Mouse (Mus musculus): Measurements from ENCODE around the gene Cdx4. TPM values are rescaled to one million over a fixed set of nuclear protein-coding genes. Genes with fewer than 3 reads are reported as not detected.

The Cdx4 gene
- polyA plus RNA-seq (2016; fragmentation: Nextera tagmentation; extraction: Ambion mirVana), result not detected in 2 replicates

- Histone ChIP-seq H3K4me2 (replicated peaks) (peak within 1 kb of the TSS; percentile 39), H3K27me3 (peaks cover 82% of the 10 kb centered on the region), H3K4me3 (peak within 1 kb of the TSS; percentile 7; the same call in 1 of the 2 replicates), H3K9me3 (replicated peaks) (no peaks in the 10 kb centered on the region), H3K4me1 (no peaks in the 10 kb centered on the region), H3K36me3 (no peaks in the 10 kb centered on the region), H3K27ac (no peak within 1 kb of the TSS), H3K9ac (no peak within 1 kb of the TSS)
- WGBS, result 31% methylated on average over 13 of the region's 13 CpGs
- no peak for ATAC-seq (ENCODE audit: low FRiP score)
These were observed at the start of gene Cdx4 for GRCm38 (mm10) chrX:103321146-103321545. TSS of gene Cdx4 (plus strand) at chrX:103321398.

- Histone ChIP-seq H3K27ac (no peak overlapping the region), H3K4me1 (no peaks in the 10 kb centered on the region), H3K9ac (no peak overlapping the region), H3K36me3 (no peaks in the 10 kb centered on the region), H3K4me3 (no peak overlapping the region), H3K27me3 (peaks cover 5% of the 10 kb centered on the region; the same call in 1 of the 2 replicates), H3K9me3 (replicated peaks) (no peaks in the 10 kb centered on the region), H3K4me2 (replicated peaks) (no peak overlapping the region)
- 89% methylated on average over 4 of the region's 5 CpGs for WGBS
- no peak for ATAC-seq (ENCODE audit: low FRiP score)
These were observed 46.9 kb upstream of the Cdx4 start for GRCm38 (mm10) chrX:103274325-103274724.

DNA sequence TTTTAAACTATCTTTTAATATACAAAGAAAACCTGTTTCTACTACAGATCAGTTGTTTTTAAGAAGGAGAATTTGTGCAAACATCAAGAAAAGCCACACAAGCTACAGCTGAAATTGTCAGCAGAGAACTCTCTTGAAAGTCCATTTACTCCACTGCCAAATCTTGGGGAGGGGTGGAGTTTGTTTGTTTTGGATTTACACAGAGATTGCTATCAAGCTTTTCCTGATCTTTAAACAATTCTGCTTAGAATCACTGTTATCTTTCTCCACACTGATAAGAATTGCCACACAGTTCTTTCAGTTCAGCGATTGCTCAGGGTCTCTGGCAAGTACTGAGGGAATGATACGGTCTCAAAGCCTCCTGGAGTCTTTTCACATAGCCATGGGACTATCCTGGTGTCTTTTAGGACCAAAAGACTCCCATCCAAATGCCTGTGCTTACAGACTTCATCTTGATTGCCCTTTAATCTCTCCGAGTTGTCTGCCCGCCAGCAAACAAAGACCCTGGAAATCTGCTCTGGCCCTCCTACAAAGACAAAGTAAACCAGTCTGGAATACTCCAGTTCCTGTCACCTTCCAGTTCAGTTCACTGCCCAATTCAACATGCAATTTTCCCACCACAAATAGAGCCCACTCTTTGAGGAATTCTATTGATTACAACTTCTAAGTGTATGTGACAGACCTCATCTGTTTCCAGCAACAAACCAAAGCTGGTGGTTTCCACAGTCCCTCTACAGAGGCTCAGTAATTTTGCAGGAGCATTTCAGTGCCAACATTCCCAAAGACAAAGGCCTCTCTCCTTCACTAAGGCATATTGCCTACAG is 34.1 kb upstream of the Cdx4 start:
- H3K4me1 ChIP-seq, result peaks cover 4% of the 10 kb centered on the region; the same call in 1 of the 2 replicates
- WGBS, result 40% methylated on average over 4 of the region's 4 CpGs
- 0 out of 2 replicates have a peak, but pooled peaks have one; percentile 46 for ATAC-seq (ENCODE audit: low FRiP score)
- H3K27me3 ChIP-seq, result peaks cover 48% of the 10 kb centered on the region
- no peaks in the 10 kb centered on the region for H3K36me3 ChIP-seq
- no peak overlapping the region for H3K4me2 ChIP-seq (replicated peaks)
- H3K9ac ChIP-seq, result no peak overlapping the region
- H3K27ac ChIP-seq, result no peak overlapping the region
- H3K9me3 ChIP-seq (replicated peaks), result no peaks in the 10 kb centered on the region
- no peak overlapping the region for H3K4me3 ChIP-seq

- no peak overlapping the region for H3K4me2 ChIP-seq (replicated peaks)
- 46% methylated on average over 10 of the region's 10 CpGs for WGBS
These were observed 33.3 kb upstream of the Cdx4 start for GRCm38 (mm10) chrX:103287846-103288377.

GRCm38 (mm10) chrX:103288485-103289330 is 32.5 kb upstream of the Cdx4 start:
- no peaks in the 10 kb centered on the region for H3K9me3 ChIP-seq (replicated peaks)
- peak overlapping the region; percentile 40 for H3K4me2 ChIP-seq (replicated peaks)
- H3K4me1 ChIP-seq, result peaks cover 4% of the 10 kb centered on the region; the same call in 1 of the 2 replicates
- peak; percentile 90 for ATAC-seq (ENCODE audit: low FRiP score)
- no peak overlapping the region for H3K27ac ChIP-seq
- no peak overlapping the region for H3K4me3 ChIP-seq
- H3K36me3 ChIP-seq, result no peaks in the 10 kb centered on the region
- no peak overlapping the region for H3K9ac ChIP-seq
- WGBS, result 25% methylated on average over 25 of the region's 25 CpGs
- peaks cover 50% of the 10 kb centered on the region for H3K27me3 ChIP-seq

More at GRCm38 (mm10) chrX:103287846-103288377, 33.3 kb upstream of the Cdx4 start:
- H3K4me3 ChIP-seq, result no peak overlapping the region
- no peak for ATAC-seq (ENCODE audit: low FRiP score)
- H3K27ac ChIP-seq, result no peak overlapping the region
- no peaks in the 10 kb centered on the region for H3K36me3 ChIP-seq
- peaks cover 4% of the 10 kb centered on the region; the same call in 1 of the 2 replicates for H3K4me1 ChIP-seq
- no peaks in the 10 kb centered on the region for H3K9me3 ChIP-seq (replicated peaks)
- no peak overlapping the region for H3K9ac ChIP-seq
- H3K27me3 ChIP-seq, result peaks cover 48% of the 10 kb centered on the region

- Histone ChIP-seq H3K4me2 (replicated peaks) (no peak overlapping the region), H3K4me3 (no peak overlapping the region), H3K9ac (no peak overlapping the region), H3K4me1 (no peaks in the 10 kb centered on the region), H3K9me3 (replicated peaks) (no peaks in the 10 kb centered on the region), H3K36me3 (no peaks in the 10 kb centered on the region), H3K27ac (no peak overlapping the region), H3K27me3 (peaks cover 44% of the 10 kb centered on the region)
- WGBS, result 60% methylated on average over 4 of the region's 4 CpGs
- ATAC-seq (ENCODE audit: low FRiP score), result no peak
These were observed 22.3 kb upstream of the Cdx4 start for GRCm38 (mm10) chrX:103298937-103299336.

DNA sequence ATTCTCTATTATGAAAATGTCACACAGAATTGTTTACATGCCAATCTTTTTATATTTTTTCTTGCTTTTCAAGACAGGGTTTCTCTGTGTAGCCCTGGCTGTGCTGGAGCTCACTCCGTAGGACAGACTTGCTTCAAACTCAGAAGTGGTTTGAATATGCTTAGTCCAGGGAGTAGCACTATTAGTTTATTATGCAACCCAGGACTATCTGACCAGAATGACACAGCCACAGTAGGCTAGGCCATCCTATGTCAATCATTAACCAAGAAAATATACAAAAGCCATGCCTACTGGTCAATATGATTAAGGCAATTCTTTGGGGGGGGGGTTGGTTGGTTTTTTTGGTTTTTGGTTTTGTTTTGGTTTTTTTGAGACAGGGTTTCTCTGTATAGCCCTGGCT is 12.9 kb upstream of the Cdx4 start:
- Histone ChIP-seq H3K4me2 (replicated peaks) (no peak overlapping the region), H3K27ac (no peak overlapping the region), H3K27me3 (peaks cover 48% of the 10 kb centered on the region), H3K36me3 (no peaks in the 10 kb centered on the region), H3K9me3 (replicated peaks) (no peaks in the 10 kb centered on the region), H3K4me1 (no peaks in the 10 kb centered on the region), H3K9ac (no peak overlapping the region), H3K4me3 (no peak overlapping the region)
- no peak for ATAC-seq (ENCODE audit: low FRiP score)
- WGBS, result 75% methylated on average over 1 of the region's 1 CpGs

DNA sequence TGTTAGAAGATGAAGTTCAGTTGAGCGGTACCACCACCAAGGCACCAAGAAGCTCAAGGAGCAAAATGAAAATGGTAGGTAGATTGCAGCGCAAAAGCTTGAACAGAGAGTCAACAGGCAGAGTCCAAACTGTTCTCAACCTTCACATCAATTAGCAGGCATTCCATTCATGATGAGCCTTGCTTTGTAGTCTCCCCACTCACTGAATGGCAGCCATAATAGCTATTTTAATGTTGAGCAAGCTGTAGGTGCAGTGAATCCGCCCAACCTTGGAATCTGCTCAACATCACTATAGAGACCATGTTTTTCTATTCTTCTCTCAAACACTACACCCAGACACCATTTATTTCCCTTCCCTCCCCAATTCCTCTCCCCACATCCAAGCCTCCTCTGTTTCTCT is 9.5 kb upstream of the Cdx4 start:
- Histone ChIP-seq H3K27ac (no peak overlapping the region), H3K9ac (no peak overlapping the region), H3K4me3 (no peak overlapping the region), H3K27me3 (peaks cover 43% of the 10 kb centered on the region), H3K4me2 (replicated peaks) (no peak overlapping the region), H3K36me3 (no peaks in the 10 kb centered on the region), H3K9me3 (replicated peaks) (no peaks in the 10 kb centered on the region), H3K4me1 (no peaks in the 10 kb centered on the region)
- 78% methylated on average over 3 of the region's 3 CpGs for WGBS
- ATAC-seq (ENCODE audit: low FRiP score), result no peak

- H3K27ac ChIP-seq, result no peak overlapping the region
- no peak overlapping the region for H3K4me2 ChIP-seq (replicated peaks)
- no peaks in the 10 kb centered on the region for H3K36me3 ChIP-seq
- H3K9me3 ChIP-seq (replicated peaks), result no peaks in the 10 kb centered on the region
- H3K9ac ChIP-seq, result no peak overlapping the region
- H3K4me3 ChIP-seq, result no peak overlapping the region
- no peaks in the 10 kb centered on the region for H3K4me1 ChIP-seq
- 83% methylated on average over 6 of the region's 6 CpGs for WGBS
- peaks cover 52% of the 10 kb centered on the region for H3K27me3 ChIP-seq
- ATAC-seq (ENCODE audit: low FRiP score), result no peak
These were observed 7.1 kb upstream of the Cdx4 start for GRCm38 (mm10) chrX:103314146-103314545.

DNA sequence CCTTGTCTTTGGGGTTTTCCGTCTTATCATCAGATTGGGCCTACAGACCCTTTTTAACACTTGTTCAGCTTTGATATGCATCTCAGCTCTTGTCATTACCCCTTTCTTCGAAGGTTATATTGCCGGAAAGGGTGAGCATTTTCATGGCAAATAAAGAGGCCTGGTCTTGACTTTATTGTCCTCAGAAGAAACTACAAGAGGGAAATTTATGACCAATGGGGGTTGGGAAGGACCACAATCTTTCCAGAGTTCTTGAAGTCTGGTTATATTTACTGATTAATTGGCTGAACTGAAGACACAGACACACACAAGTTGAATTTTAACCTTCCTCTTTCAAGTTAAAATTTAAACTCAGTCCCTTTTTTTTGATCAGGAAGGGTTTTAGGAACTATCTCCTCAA is 4.7 kb downstream of the Cdx4 start:
- Histone ChIP-seq H3K36me3 (no peaks in the 10 kb centered on the region), H3K27me3 (peaks cover 76% of the 10 kb centered on the region), H3K9me3 (replicated peaks) (no peaks in the 10 kb centered on the region), H3K9ac (no peak overlapping the region), H3K4me3 (no peak overlapping the region), H3K4me1 (no peaks in the 10 kb centered on the region), H3K27ac (no peak overlapping the region), H3K4me2 (replicated peaks) (no peak overlapping the region)
- ATAC-seq (ENCODE audit: low FRiP score), result no peak
- WGBS, result 61% methylated on average over 3 of the region's 3 CpGs

- no peak overlapping the region for H3K4me3 ChIP-seq
- no peak overlapping the region for H3K9ac ChIP-seq
- peaks cover 68% of the 10 kb centered on the region for H3K27me3 ChIP-seq
- WGBS, result 67% methylated on average over 8 of the region's 8 CpGs
- no peaks in the 10 kb centered on the region for H3K4me1 ChIP-seq
- no peak for ATAC-seq (ENCODE audit: low FRiP score)
- no peaks in the 10 kb centered on the region for H3K9me3 ChIP-seq (replicated peaks)
- no peaks in the 10 kb centered on the region for H3K36me3 ChIP-seq
- no peak overlapping the region for H3K4me2 ChIP-seq (replicated peaks)
- H3K27ac ChIP-seq, result no peak overlapping the region
These were observed 8.2 kb downstream of the Cdx4 start for GRCm38 (mm10) chrX:103329386-103329785.

Data from hindbrain, embryonic 12.5 days (tissue).